Mouse (Mus musculus) A20 (cell line): Measurements from ENCODE around the gene Pik3ip1.
A peak's percentile ranks its signal among the peaks of the same experiment; 100 is the strongest.

ENCODE experiments used
- DNase-seq: peaks from one replicate; pipeline ENCODE4 v3.0.0-alpha.2; 2011; ENCODE audit warnings: low read depth, low spot score

Pik3ip1 gene

GRCm38 (mm10) chr11:3379427-3379826 is 49.2 kb downstream of the Pik3ip1 start:
- no peak for DNase-seq

DNA sequence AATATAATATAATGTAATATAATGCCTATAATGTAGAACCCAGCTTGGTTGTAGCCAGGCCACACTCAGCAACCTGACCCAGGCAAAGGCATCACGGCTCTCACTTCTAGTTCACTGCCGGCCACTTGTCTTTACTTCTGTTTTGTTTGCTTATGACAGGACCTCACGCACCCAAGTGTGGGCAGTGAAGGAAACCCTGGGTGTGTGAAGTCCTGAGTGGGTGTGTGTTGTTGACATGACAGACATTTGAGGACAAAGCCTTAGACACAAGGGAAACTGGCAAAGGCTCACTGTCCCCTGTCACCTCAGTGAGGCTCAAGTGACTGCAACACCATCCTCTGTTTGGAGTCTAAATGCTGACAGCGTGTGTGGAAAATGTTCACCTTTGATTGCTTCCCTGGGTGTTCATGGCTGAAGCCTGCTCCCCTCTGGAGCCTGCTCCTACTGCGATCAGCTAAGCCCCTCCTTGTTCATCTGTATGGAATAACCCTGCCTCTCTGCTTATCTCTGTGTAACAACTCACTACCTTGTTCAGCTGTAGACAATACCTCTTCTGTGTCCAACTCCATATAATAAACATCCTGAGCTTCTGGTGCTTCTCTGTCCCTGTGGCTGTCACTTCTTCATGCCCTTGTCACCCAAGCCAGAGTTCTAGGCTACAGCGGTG is 51.1 kb downstream of the Pik3ip1 start:
- no peak for DNase-seq

GRCm38 (mm10) chr11:3382602-3383594 is 52.7 kb downstream of the Pik3ip1 start:
- peak; percentile 29 for DNase-seq

- peak; percentile 74 for DNase-seq
Observed at GRCm38 (mm10) chr11:3386941-3387368, 56.8 kb downstream of the Pik3ip1 start.

- no peak for DNase-seq
Observed at GRCm38 (mm10) chr11:3387482-3388196, 57.4 kb downstream of the Pik3ip1 start.

- no peak for DNase-seq
Observed at GRCm38 (mm10) chr11:3389996-3390395, 59.8 kb downstream of the Pik3ip1 start.

DNA sequence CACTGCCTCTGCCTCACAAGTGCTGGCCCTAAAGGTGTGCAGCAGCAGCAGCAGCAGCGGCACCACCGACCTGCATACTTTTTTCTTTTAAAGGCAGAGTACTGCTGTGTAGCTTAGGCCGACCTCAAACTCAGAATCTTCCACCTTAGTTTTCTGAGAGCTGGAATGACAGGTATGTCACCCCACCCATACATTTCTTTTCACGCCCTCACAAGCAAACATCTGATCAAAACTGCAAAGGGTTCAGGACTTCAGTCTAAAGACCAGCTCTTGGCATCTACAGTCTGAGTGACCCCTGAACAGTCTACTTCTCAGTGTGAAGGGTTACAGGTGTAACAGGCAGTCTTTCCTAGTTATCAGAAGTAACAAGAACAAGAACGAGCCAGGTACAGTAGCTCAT is 60.6 kb downstream of the Pik3ip1 start:
- DNase-seq = no peak

DNA sequence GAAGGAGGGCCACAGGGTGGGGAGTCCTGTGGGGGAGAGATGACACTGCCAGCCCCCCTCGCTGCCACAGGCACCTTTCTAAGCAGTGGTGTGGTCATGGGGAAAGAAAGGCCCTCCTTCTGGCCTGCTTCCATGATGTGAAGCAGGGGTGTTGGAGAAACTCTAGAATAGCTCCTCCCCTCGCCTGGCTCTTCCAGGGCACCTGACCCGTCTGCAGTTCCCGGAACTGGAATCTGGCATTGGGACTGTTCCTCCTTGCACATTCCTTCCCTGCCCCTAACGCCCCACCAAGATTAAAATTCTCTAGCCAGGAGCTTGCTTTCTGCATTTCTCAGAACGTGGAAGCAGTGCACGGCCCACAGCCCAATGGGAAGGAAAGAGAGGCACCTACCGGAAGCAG is 62.3 kb downstream of the Pik3ip1 start:
- no peak for DNase-seq
